Mouse (Mus musculus): ENCODE data around the gene Yeats2. TPM values are rescaled to one million over a fixed set of nuclear protein-coding genes. Genes with fewer than 3 reads are reported as not detected.
"Not testable (repeated sequence)": the region's sequence is repeated elsewhere in the genome, so short reads cannot be mapped to it uniquely, and the experiment has no call there.

The Yeats2 gene
- total RNA-seq (2015; ENCODE audit: low replicate concordance) (4.4 and 16.5 TPM in 2 replicates), total RNA-seq (2017; ENCODE audit: low replicate concordance) (5.9 and 12.8 TPM in 2 replicates)

DNA sequence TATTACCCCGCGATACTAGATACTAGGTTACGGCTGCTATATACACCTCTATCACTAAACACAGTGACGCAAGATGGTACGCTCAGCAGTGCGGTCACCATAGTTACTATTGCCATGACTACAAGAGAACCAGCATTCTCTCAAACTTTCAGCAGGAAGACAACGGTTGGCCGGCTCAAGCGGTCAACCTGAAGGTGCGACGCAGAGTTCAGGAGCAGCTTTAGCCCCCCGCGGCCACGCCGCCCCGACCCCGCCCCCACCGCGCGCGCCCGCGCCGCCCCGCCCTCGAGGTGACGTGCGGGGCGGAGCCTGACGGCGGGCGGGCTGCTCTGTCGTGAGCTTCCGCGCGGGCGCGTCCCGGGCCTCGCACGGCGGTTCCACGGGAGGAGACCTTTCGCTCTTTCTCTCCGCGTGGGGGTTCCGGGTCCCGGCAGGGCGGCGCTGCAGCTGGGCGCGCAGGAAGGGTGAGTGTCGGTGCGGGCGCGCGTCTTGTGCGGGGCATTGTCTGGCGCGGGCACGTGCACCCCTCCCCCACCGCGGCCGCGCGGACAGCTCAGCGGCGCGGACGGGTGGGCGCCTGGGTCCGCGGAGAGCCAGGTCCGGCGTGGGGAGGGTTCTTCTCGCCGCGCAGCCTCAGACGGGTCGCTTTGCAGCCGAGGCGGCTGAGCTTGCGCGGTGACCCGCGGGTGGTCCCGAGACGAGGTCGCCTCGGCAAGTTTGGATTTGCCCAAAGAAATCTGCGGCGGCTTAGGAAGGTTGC is at the start of gene Yeats2:
Gene Yeats2, plus strand, starts transcription at position 292 of the 760 bp plus-strand sequence.
- peak; percentile 90 for ATAC-seq (replicated peaks; ENCODE audit: low FRiP score, poor library complexity, severe bottlenecking)

DNA sequence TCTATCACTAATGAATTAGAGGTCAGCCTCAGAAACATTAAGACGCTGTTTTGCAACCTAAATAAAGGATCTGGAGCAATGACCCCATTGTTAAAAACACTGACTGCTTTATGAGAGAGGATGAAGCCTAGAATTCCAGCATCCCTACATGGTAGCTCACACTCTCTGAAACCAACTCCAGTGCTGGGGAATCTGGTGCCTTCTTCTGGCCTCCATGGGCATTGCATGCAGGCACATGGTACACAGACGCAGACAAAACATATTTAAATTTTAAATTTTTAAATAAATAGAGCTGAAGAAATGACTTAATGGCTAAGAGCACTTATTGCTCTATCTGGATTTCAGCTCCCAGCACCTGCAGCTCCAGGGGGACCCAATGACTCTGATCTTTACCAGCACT is 44.9 kb upstream of the Yeats2 start:
- no peak for ATAC-seq (replicated peaks; ENCODE audit: low FRiP score, poor library complexity, severe bottlenecking)

DNA sequence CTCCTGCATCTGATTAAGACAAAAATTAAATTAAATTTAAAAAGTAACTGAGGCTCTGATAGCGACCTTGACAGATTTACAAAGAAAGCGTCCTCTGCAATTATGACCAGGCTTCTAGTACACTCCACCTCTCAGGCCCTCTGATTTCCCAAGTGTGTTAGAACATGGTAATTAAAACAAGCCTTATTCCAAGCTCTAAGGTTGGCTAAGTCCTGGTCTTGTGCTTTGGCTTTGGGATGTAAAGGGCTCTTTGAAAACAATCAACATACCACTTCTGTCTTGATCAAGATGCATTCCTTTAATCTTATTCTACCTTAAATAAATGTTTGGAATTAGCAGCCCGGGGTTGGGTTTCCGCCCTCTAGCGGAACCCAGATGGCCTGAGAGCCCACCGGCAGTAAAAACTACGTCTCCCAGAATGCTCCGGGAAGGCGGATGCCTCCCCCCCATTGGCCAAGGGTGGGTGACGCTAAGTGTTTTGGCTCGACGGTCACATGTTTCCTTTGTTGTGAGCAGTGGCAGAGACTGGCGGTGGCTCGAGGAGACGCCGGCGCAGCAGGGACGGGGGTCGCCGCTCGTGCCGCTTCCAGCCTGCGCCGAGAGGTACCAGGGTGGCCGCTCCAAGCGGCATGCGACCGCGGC is 43.7 kb upstream of the Yeats2 start, which contains the start of gene Klhl24:
Gene Klhl24, plus strand, starts transcription at position 474 of the 642 bp plus-strand sequence.
- peak; percentile 97 for ATAC-seq (replicated peaks; ENCODE audit: low FRiP score, poor library complexity, severe bottlenecking)

DNA sequence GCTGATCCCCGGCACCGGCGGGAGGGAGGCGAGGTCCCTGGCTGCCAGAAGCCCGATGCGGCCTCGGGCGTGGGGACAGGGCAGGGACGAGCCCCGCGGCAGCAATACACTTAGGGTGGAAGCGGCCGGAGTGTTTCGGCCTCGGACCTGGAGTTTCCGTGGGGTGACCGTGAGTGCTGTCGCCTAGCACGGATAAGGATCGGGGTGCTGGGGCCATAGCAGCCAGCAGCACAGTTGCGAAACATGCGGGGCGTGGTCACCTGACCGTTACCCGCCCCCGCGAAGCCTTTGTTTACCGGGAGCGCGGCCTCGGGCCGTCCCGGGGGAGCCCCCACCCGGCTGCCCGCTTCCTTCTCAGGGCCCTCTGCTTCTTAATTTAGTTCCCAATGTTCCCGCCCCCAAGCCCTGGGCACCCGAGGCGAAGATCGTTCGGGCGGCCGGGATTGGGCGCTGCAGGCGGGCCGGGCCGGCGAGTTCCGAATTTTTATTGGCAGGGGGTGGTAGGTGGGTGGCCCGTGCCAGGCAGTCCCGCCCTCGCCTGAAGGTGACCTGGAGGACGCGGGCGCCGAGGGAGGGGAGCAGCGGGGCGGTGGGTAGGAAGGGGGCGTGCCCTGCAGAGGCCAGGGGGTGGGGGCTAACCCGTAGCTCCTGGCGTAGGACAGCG is 43.0 kb upstream of the Yeats2 start:
- peak; percentile 89 for ATAC-seq (replicated peaks; ENCODE audit: low FRiP score, poor library complexity, severe bottlenecking)

DNA sequence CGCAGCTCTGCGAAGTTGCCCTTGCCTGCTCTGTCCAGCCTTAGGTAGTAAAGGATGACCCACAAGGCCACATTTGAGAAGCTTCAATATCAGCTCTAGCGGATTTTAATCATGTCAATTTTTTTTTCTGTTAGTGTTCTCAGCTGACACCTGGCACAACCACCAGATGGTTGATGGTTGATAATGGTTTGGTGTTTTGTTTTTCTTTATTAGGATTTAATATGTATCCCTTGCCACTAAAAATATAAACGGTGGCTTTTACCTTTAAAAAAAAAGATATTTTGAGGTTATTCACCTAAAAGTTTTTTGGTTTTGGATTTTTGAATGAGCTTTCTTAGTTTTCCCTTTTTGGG is 42.5 kb upstream of the Yeats2 start:
- ATAC-seq (replicated peaks; ENCODE audit: low FRiP score, poor library complexity, severe bottlenecking) = no peak

DNA sequence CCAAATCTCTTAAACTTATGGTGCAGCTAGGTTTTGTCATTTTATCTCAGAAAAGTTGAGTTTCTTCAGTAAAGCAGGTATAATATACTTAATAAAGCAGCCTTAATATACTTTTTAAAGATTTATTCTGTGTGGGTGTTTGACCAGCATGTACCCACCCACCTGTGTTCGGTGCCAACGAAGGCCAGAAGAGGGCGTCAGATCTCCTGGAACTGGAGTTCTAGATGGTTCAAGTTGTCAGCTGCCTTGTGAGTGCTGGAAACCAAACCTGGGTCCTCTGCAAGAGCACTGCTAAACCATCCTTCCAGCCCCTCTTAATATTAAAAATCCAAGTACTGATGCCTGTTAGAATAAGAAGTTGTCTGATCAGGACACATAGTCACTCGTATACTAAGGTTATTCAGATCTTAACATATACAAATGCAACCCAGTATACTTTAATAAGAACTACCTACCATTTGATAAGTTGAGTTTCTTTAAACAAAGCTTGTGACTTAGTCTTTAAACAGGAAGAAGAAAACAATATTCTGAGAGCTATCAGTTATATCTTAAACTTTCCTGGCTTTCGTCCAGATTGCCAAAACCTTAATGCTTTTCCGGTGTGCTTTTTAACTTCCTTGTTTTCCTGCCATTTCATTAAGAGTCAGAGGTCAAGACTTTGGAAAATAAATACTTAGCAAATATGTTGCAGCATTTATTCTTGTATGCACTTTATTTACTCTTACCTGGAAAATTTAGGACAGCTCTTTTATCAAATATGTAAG is 41.8 kb upstream of the Yeats2 start:
- no peak for ATAC-seq (replicated peaks; ENCODE audit: low FRiP score, poor library complexity, severe bottlenecking)

DNA sequence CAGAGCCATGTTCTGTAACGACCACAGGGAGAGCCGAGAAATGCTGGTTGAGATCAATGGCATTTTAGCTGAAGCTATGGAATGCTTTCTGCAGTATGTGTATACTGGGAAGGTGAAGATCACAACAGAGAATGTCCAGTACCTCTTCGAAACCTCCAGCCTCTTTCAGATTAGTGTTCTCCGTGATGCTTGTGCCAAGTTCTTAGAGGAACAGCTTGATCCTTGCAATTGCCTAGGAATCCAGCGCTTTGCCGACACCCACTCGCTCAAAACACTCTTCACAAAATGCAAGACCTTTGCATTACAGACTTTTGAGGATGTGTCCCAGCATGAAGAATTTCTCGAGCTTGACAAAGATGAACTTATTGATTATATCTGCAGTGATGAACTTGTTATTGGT is 33.9 kb upstream of the Yeats2 start:
- no peak for ATAC-seq (replicated peaks; ENCODE audit: low FRiP score, poor library complexity, severe bottlenecking)

DNA sequence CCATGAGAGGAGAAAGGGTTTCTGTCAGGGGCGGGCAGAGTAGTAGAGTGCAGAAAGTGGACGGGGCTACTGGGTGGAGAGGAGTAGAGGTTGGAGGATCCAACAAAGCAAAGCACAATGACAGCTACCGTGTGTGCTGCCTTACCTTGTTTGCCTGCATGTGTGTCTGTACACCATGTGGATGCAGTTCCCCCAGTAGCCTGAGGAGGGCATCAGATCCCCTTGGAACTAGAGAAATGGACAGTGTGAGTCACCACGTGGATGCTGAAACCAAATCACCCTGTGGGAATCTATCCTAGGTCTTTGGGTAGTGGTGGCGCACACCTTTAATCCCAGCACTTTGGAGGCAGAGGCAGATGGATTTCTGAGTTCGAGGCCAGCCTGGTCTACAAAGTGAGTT is 31.9 kb upstream of the Yeats2 start:
- 0 out of 2 replicates have a peak, but pooled peaks have one; percentile 39 for ATAC-seq (replicated peaks; ENCODE audit: low FRiP score, poor library complexity, severe bottlenecking)

DNA sequence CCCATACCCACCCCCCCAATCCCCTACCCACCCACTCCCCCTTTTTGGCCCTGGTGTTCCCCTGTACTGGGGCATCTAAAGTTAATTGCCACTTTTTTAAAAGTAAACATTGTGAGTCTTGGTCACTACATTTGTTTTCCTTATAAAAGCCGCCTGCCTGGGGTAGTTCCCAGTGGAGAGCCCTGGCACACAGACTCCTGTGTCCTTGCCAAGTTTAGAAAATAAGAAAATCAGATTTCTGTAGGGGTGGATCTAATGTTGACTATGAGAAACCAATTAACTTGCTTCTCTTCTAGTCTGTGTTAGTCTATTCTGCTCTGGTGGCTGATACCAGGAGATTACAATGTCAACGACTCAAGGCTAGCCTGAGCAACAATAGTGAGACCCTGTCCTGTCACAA is 28.2 kb upstream of the Yeats2 start:
- no peak for ATAC-seq (replicated peaks; ENCODE audit: low FRiP score, poor library complexity, severe bottlenecking)

DNA sequence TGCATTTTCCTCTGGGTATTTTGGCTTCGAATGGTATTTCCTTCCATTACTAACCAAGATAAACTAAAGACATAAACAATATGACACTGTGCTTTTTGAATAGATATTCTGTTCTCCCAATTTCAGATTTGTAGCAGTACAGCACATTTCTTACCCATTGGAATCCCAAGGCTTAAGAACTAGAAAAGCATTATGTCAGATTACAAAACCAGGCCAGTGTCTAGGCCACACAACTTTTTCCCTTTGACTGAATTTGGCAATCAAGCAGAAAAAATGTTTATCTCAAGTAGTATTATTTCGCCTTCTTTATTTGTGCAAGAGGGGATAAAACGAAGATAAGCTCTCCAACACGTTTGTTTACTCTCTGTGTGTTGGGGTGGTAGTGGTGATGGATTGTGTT is 24.8 kb upstream of the Yeats2 start:
- ATAC-seq (replicated peaks; ENCODE audit: low FRiP score, poor library complexity, severe bottlenecking) = no peak

DNA sequence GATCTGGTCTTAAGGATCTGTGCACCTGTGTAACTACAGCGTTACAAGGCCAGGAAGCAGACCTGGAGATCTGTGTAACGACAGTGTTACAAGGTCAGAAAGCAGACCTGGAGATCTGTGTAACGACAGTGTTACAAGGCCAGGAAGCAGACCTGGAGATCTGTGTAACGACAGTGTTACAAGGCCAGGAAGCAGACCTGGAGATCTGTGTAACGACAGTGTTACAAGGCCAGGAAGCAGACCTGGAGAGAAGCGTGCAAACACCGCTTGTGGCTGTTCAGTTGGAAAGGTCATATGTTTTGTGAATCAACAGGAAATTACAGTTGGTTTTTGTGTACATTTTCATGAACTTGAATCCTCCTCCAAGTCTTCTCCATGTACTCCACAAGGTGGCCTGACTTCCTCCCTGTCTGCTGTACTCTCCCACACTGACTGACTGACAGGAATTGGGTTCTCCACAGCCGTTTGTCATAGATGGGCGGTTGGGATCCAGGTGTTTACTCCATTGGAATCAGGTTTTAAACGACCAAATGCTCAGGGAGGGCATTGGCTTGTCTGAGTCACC is 14.5 kb upstream of the Yeats2 start:
- ATAC-seq (replicated peaks; ENCODE audit: low FRiP score, poor library complexity, severe bottlenecking) = not testable (repeated sequence)

DNA sequence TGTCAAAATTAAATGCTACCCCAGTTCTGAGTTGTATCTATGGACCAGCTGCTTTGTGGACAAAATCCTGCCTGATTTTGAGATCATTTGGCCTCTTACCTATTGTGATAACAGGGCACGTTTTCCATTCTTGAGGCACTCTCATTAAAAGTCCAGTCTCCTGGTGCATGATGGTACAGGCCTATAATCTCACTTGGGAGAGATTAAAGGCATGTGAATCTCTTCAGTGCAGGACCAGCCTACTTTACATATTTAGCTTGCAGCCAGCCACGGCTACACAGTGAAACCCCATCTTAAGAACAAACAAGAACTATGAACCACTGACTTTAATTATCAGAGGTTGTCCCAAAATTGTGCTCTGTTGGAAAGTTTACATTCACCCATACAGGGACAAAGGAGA is 10.5 kb upstream of the Yeats2 start:
- no peak for ATAC-seq (replicated peaks; ENCODE audit: low FRiP score, poor library complexity, severe bottlenecking)

DNA sequence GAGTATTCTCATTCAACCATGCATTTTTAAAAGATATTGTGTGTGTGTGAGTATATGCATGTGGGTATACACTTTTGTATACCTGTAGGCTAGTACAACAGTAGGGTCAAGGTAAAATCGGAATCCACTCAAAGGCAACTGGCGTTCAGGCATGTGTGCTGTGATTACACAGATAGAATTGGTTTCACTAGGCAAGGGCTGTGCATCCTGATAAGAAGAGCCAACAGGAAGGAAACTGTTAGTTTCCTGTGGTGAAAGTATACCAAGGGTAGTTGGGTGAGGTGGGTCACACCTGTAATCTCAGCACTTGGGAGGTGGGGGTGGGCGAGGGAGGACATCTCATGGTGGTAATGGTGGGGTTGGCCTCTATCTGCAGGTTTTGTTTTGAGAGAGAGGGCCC is 3.7 kb downstream of the Yeats2 start:
- ATAC-seq (replicated peaks; ENCODE audit: low FRiP score, poor library complexity, severe bottlenecking) = no peak

DNA sequence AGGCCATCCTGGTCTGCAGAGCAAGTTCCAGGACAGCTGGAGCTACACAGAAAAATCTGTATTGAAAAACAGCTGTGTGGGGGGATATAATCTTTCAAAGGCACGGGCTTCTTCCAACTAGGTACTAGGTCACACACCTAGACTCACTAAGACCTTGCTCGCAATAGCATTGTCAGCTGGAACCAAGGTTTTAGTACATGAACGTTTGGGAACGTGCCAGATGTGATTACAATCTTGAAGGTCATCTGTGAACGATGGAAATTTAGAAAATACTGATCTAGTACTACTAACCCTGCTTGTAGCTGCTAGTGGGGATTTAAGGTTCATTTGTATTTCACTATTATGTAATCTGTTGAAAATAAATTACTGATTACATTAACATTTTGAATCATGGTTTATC is 11.1 kb downstream of the Yeats2 start:
- no peak for ATAC-seq (replicated peaks; ENCODE audit: low FRiP score, poor library complexity, severe bottlenecking)

DNA sequence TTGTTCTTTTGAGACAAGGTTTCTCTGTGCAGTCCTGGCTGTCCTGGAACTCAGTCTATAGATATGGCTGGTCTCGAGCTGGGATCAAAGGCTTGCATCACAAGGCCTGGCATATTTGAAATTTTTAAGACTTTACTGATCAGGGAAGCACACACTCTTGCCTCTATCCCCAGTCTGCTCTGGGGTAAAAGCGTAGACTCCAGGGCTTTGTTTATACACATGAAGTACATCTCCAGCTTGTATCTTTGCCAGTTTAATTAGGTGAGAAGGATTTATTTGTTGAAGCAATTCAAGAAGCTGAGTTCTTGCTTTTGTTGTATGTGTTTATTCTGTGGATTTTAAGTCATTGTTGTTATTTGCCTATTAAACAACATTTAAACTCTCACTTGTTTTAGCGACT is 12.9 kb downstream of the Yeats2 start:
- ATAC-seq (replicated peaks; ENCODE audit: low FRiP score, poor library complexity, severe bottlenecking) = no peak

DNA sequence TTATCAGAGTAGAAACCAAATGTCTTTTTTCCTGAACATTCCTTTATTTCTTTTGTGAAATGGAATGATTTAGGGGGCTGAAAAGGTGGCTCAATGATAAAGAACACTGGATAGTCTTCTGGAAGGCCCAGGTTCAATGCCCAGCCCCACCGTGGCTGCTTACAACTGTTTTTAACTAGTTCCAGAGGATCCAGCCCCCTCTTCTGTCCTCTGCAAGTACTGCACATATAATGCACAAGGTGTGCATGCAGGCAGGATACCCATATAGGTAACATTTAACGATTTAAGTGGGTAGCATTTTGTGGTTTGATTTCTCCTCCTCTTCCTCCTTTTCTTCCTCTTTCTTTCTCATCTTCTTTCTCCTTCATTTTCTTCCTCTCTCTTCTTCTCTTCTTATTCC is 19.3 kb downstream of the Yeats2 start:
- ATAC-seq (replicated peaks; ENCODE audit: low FRiP score, poor library complexity, severe bottlenecking) = no peak

DNA sequence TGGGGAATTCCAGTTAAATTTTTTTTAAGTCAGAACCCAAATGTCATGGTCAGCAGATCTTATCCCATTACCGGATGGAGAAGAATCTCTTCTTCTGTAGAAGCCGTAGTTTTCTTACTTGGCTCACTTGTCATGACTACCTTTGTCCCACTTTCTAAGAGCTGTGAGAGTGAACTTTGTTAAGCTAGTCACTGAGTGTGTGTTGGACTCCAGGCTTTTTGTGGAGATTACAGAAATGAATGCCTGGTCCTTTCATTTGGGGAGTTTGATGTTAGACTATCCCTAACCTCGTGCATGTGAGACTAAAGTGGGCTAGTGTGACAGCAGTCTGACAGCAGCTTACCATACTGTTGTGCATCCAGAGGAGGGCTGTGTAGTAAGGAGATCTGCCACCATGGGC is 28.2 kb downstream of the Yeats2 start:
- no peak for ATAC-seq (replicated peaks; ENCODE audit: low FRiP score, poor library complexity, severe bottlenecking)

DNA sequence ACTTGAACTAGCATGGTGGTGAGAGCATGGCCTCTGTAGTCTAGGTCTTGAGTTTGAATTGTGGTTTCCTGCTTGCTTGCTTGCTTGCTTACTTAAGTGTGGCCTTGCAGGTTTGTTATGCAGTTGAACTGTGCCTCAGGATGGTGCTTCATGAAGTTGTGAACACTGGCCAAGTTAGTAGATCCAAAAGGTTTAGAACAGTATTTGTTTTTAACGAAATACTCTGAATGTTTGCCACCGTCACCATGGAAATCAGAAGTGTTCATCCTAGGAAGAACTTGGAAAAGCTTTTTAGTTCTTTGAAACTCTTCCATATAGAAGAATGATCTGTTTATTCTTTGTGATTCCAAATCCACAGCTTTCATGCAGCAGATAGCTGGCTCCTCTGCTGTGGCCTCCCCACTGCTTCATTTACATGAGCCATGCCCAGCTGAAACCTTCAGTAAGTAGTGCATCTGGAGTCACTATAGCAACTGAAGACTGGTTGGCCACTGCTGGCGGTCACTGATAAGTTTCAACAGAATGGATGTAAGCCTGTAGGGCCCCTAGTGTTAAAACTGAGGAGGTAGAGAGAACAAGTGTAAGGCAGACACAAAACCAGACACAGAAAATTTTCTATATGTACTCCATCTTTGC is 28.7 kb downstream of the Yeats2 start:
- ATAC-seq (replicated peaks; ENCODE audit: low FRiP score, poor library complexity, severe bottlenecking) = peak; percentile 83

DNA sequence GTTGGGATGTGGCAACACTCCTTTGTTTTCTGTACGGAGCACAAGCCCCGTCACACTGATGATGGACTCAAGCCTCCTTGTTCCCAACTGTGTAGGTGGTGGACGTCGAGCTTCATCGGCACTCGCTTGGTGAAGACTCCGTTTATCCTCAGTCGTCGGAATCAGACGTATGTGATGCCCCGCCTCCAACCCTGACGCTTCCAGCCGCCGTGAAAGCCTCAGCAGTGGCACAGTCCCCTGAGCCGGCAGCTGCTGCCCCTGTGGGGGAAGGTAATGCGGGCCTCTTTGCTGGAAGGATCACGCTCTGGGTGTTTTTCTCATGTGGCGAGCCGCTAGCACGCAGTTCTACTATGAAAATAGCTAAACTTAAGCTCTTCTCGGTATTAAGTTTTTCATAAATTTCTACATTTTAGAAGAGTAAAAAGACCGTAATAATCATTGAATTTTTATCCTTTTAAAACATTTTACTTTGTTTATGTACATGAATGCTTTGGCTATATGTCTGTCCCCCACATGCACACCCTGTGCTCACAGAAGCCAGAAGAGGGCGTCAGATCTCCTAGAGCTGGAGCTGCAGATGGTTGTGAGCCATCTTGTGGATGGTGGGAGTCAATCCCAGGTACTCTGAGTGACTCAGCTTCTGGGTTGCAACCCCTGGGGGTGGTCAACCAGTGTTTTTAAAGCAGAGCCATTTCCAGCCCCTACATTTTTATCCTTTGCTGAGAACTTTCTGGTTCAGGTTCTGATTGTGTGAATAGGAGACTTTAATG is 38.7 kb downstream of the Yeats2 start:
- ATAC-seq (replicated peaks; ENCODE audit: low FRiP score, poor library complexity, severe bottlenecking) = no peak

Measured in erythroblast, adult 5-6 weeks (primary cell).